Mouse (Mus musculus) megakaryocyte, embryonic 14.5 days (primary cell): ENCODE data around the gene Nln.

Source experiments
- FLI1 ChIP-seq: IDR thresholded peaks from 2 replicates; pipeline ENCODE4 v1.6.1; 2012; ENCODE audit warnings: low read length, inconsistent platforms, mixed read lengths
- GATA1 ChIP-seq: IDR thresholded peaks from 3 replicates; pipeline ENCODE4 v1.6.1; 2012; ENCODE audit warnings: mixed read lengths, low read length, inconsistent platforms, borderline replicate concordance

- TF ChIP-seq FLI1, result no peak
- no peak for TF ChIP-seq GATA1
These were observed 60.6 kb downstream of the Nln start for GRCm38 (mm10) chr13:104048835-104049234.
